Mouse (Mus musculus): ENCODE measurements around the gene Chrna4.

- no peak for TF ChIP-seq CTCF (IDR thresholded peaks at IDR 0.05; ENCODE audit: low read depth)
- TF ChIP-seq EP300 (IDR thresholded peaks at IDR 0.05; ENCODE audit: low read depth) = no peak
Observed at GRCm38 (mm10) chr2:181038644-181039355, 4.5 kb downstream of the Chrna4 start.

All from liver, embryonic 14.5 days (tissue).